Mouse (Mus musculus) limb, embryonic 13.5 days (tissue): ENCODE measurements around the gene Tacc3. TPM values are rescaled to one million over a fixed set of nuclear protein-coding genes. Genes with fewer than 3 reads are reported as not detected.
A peak's percentile ranks its signal among the peaks of the same experiment; 100 is the strongest.

Experiments
- ATAC-seq: fragments of 200-750 bp; cut with Nextera tagmentation; 2 replicates; pipeline ENCODE4 v1.8.0; 2017; ENCODE audit warnings: low read depth, moderate number of reproducible peaks, moderate TSS enrichment; ENCODE audit not compliant: low FRiP score
- H3K27ac ChIP-seq: fragments of 300-500 bp; sonication (generic); 2 replicates; pipeline ENCODE4 v1.5.1; 2015; ENCODE audit warnings: inconsistent platforms, mild to moderate bottlenecking, moderate library complexity
- H3K27me3 ChIP-seq: fragments of 300-500 bp; sonication (generic); 2 replicates; pipeline ENCODE4 v1.6.1; 2015; ENCODE audit warnings: mild to moderate bottlenecking, inconsistent platforms
- H3K36me3 ChIP-seq: fragments of 300-500 bp; sonication (generic); 2 replicates; pipeline ENCODE4 v1.6.1; 2015; ENCODE audit warnings: inconsistent platforms, mild to moderate bottlenecking, moderate library complexity
- H3K4me1 ChIP-seq: fragments of 300-500 bp; sonication (generic); 2 replicates; pipeline ENCODE4 v1.6.1; 2015; ENCODE audit warnings: inconsistent platforms
- H3K4me2 ChIP-seq: fragments of 300-500 bp; sonication (generic); replicated peaks from 2 replicates; pipeline ENCODE4 v1.6.1; 2015; ENCODE audit warnings: inconsistent platforms, mild to moderate bottlenecking, moderate library complexity
- H3K4me3 ChIP-seq: fragments of 300-500 bp; sonication (generic); 2 replicates; pipeline ENCODE4 v1.5.1; 2015; ENCODE audit warnings: moderate library complexity, mild to moderate bottlenecking, inconsistent platforms
- H3K9ac ChIP-seq: fragments of 300-500 bp; sonication (generic); 2 replicates; pipeline ENCODE4 v1.6.1; 2015; ENCODE audit warnings: mild to moderate bottlenecking, inconsistent platforms
- H3K9me3 ChIP-seq: fragments of 300-500 bp; sonication (generic); 2 replicates; pipeline ENCODE4 v1.6.1; 2016; ENCODE audit warnings: inconsistent platforms
- WGBS: fragments of 180-500 bp; shearing (Covaris S2); methylation state at CpG from one replicate; pipeline ENCODE4 v1.1.7; 2015; 5-methylcytosine and 5-hydroxymethylcytosine counted together
- polyA plus RNA-seq: library from polyadenylated mRNA; unstranded; fragments of >200 nt; fragmentation: Nextera tagmentation; extraction: Ambion mirVana; gene quantifications from 2 replicates; pipeline ENCODE4 v1.2.1, GENCODE M21; 2015

Gene Tacc3
- polyA plus RNA-seq, 1 experiment from 2014 or later, result 197 TPM

GRCm38 (mm10) chr5:33687142-33687541 lies 29.2 kb downstream of the Tacc3 start:
- H3K9ac ChIP-seq, result no peak overlapping the region
- ATAC-seq, result no peak
- H3K4me3 ChIP-seq, result no peak overlapping the region
- 84% methylated on average over 4 of the region's 4 CpGs for WGBS
- H3K36me3 ChIP-seq, result no peaks in the 10 kb centered on the region
- no peak overlapping the region for H3K4me2 ChIP-seq
- no peaks in the 10 kb centered on the region for H3K27me3 ChIP-seq
- peaks cover 27% of the 10 kb centered on the region for H3K4me1 ChIP-seq
- no peak overlapping the region for H3K27ac ChIP-seq
- H3K9me3 ChIP-seq, result no peaks in the 10 kb centered on the region

GRCm38 (mm10) chr5:33688278-33689220 lies 30.6 kb downstream of the Tacc3 start:
- H3K27ac ChIP-seq, result peak overlapping the region; percentile 61; the same call in 1 of the 2 replicates
- no peaks in the 10 kb centered on the region for H3K27me3 ChIP-seq
- no peaks in the 10 kb centered on the region for H3K9me3 ChIP-seq
- H3K4me1 ChIP-seq, result peaks cover 41% of the 10 kb centered on the region
- no peaks in the 10 kb centered on the region for H3K36me3 ChIP-seq
- 64% methylated on average over 14 of the region's 14 CpGs for WGBS
- no peak overlapping the region for H3K9ac ChIP-seq
- H3K4me3 ChIP-seq, result no peak overlapping the region
- ATAC-seq, result no peak
- H3K4me2 ChIP-seq, result peak overlapping the region; percentile 16; the same call in 1 of the 2 replicates

GRCm38 (mm10) chr5:33689221-33689844 lies 31.4 kb downstream of the Tacc3 start:
- Histone ChIP-seq H3K9me3 (no peaks in the 10 kb centered on the region), H3K27ac (peak overlapping the region; percentile 48; the same call in 1 of the 2 replicates), H3K4me2 (peak overlapping the region; percentile 16; the same call in 1 of the 2 replicates), H3K4me3 (no peak overlapping the region), H3K4me1 (peaks cover 49% of the 10 kb centered on the region), H3K9ac (peak overlapping the region; percentile 50), H3K36me3 (no peaks in the 10 kb centered on the region), H3K27me3 (no peaks in the 10 kb centered on the region)
- WGBS, result 38% methylated on average over 19 of the region's 20 CpGs
- no peak for ATAC-seq

- no peak for ATAC-seq
- Histone ChIP-seq H3K4me3 (no peak overlapping the region), H3K27me3 (no peaks in the 10 kb centered on the region), H3K9ac (0 out of 2 replicates have a peak overlapping the region, but pooled peaks have one; percentile 31), H3K36me3 (no peaks in the 10 kb centered on the region), H3K9me3 (no peaks in the 10 kb centered on the region), H3K4me2 (peak overlapping the region; percentile 16; the same call in 1 of the 2 replicates), H3K4me1 (peaks cover 56% of the 10 kb centered on the region), H3K27ac (0 out of 2 replicates have a peak overlapping the region, but pooled peaks have one; percentile 48)
- WGBS, result 76% methylated on average over 11 of the region's 11 CpGs
These were observed 32.1 kb downstream of the Tacc3 start for GRCm38 (mm10) chr5:33689852-33690645.

GRCm38 (mm10) chr5:33692393-33692792 lies 34.5 kb downstream of the Tacc3 start:
- ATAC-seq, result peak; percentile 77
- H3K9me3 ChIP-seq, result no peaks in the 10 kb centered on the region
- H3K27me3 ChIP-seq, result peaks cover 8% of the 10 kb centered on the region
- H3K36me3 ChIP-seq, result no peaks in the 10 kb centered on the region
- H3K4me1 ChIP-seq, result peaks cover 79% of the 10 kb centered on the region
- H3K4me3 ChIP-seq, result 0 out of 2 replicates have a peak overlapping the region, but pooled peaks have one; percentile 5
- peak overlapping the region; percentile 25; the same call in 1 of the 2 replicates for H3K9ac ChIP-seq
- H3K27ac ChIP-seq, result peak overlapping the region; percentile 95
- H3K4me2 ChIP-seq, result peak overlapping the region; percentile 46
- 3% methylated on average over 24 of the region's 24 CpGs for WGBS

DNA sequence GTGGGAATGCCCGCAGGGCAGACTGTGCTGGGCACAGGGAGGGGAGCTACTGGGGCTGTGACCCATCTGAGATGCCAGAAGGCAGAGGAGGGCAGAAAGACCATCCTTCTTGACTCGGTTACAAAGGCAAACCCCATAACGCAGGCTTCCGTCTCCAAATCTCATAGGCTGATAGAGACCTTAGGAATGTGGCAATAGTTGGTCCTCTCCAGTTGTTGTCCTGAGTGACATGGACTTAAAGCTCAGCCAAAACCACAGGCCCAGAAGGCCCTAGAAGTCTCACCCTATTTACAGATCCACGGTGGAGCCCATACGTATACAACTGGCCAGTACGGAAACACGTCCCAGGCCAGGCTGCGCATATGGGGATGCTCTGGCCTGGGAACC lies 36.5 kb downstream of the Tacc3 start:
- no peak for ATAC-seq
- peak overlapping the region; percentile 85; the same call in 1 of the 2 replicates for H3K4me2 ChIP-seq
- no peak overlapping the region for H3K9ac ChIP-seq
- no peaks in the 10 kb centered on the region for H3K36me3 ChIP-seq
- H3K27ac ChIP-seq, result peak overlapping the region; percentile 95
- peaks cover 8% of the 10 kb centered on the region for H3K27me3 ChIP-seq
- H3K4me3 ChIP-seq, result no peak overlapping the region; the same call in 1 of the 2 replicates
- H3K4me1 ChIP-seq, result peaks cover 88% of the 10 kb centered on the region
- H3K9me3 ChIP-seq, result no peaks in the 10 kb centered on the region
- 63% methylated on average over 9 of the region's 9 CpGs for WGBS

- Histone ChIP-seq H3K9ac (peak overlapping the region; percentile 77), H3K4me1 (peaks cover 88% of the 10 kb centered on the region), H3K27me3 (peaks cover 10% of the 10 kb centered on the region), H3K9me3 (no peaks in the 10 kb centered on the region), H3K27ac (peak overlapping the region; percentile 95), H3K36me3 (no peaks in the 10 kb centered on the region), H3K4me2 (peak overlapping the region; percentile 85), H3K4me3 (peak overlapping the region; percentile 49)
- 1% methylated on average over 70 of the region's 71 CpGs for WGBS
- peak; percentile 38 for ATAC-seq
These were observed 37.2 kb downstream of the Tacc3 start for GRCm38 (mm10) chr5:33694848-33695717.

- H3K4me1 ChIP-seq, result peaks cover 91% of the 10 kb centered on the region
- H3K27ac ChIP-seq, result peak overlapping the region; percentile 95
- ATAC-seq, result no peak
- H3K4me3 ChIP-seq, result peak overlapping the region; percentile 49
- peak overlapping the region; percentile 77 for H3K9ac ChIP-seq
- WGBS, result 5% methylated on average over 24 of the region's 24 CpGs
- H3K27me3 ChIP-seq, result peaks cover 11% of the 10 kb centered on the region
- H3K9me3 ChIP-seq, result no peaks in the 10 kb centered on the region
- peak overlapping the region; percentile 85 for H3K4me2 ChIP-seq
- H3K36me3 ChIP-seq, result no peaks in the 10 kb centered on the region
These were observed 37.8 kb downstream of the Tacc3 start for GRCm38 (mm10) chr5:33695718-33696121.

DNA sequence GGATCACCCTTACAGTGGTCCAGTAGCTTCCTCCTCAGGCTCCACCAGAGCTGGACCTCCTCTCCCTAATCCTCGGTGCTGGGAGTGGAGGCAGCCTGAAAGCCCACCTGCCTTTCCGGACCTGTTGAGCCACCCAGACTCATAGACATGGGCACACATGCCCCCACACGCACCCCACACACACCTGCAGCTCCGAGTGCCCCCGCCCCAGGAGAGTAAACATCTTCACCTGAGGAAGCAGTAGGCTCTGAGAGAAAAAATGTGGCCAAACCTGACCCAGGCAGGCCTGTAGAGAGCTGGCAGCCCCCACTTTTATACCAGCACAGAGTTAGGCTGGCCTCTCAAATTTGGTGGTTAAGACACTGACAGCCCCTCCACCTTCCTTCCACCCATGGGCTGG lies 38.5 kb downstream of the Tacc3 start:
- peaks cover 94% of the 10 kb centered on the region for H3K4me1 ChIP-seq
- H3K4me2 ChIP-seq, result peak overlapping the region; percentile 85; the same call in 1 of the 2 replicates
- WGBS, result 62% methylated on average over 5 of the region's 5 CpGs
- H3K9me3 ChIP-seq, result no peaks in the 10 kb centered on the region
- ATAC-seq, result no peak
- H3K27me3 ChIP-seq, result peaks cover 14% of the 10 kb centered on the region
- H3K9ac ChIP-seq, result no peak overlapping the region
- no peaks in the 10 kb centered on the region for H3K36me3 ChIP-seq
- H3K4me3 ChIP-seq, result no peak overlapping the region
- H3K27ac ChIP-seq, result peak overlapping the region; percentile 95

DNA sequence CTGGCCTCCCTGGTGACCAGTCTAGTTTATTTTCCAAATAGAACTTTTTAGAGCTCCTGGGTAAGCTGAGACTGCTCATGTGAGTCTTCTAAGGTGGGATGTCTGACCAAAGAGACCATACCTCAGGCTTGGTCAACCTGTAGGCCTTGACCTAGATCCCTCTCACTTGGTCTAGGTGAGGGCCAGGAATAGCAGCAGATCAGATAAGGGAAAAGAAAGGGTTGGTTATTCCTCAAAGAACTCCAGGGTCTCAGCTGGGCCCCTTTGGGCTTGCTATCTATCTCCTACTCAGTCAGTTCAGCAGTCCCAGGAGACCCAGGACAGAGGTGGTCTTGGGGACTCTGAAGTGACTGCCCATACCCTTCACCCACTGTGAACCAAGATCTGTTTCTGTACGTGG lies 39.6 kb downstream of the Tacc3 start:
- H3K9ac ChIP-seq, result no peak overlapping the region
- WGBS, result 44% methylated on average over 1 of the region's 1 CpGs

More for the DNA sequence above, 39.6 kb downstream of the Tacc3 start:
- H3K27ac ChIP-seq, result peak overlapping the region; percentile 65; the same call in 1 of the 2 replicates
- H3K27me3 ChIP-seq, result peaks cover 17% of the 10 kb centered on the region
- no peak for ATAC-seq
- peaks cover 89% of the 10 kb centered on the region for H3K4me1 ChIP-seq
- H3K9me3 ChIP-seq, result no peaks in the 10 kb centered on the region
- H3K4me2 ChIP-seq, result no peak overlapping the region; the same call in 1 of the 2 replicates
- H3K4me3 ChIP-seq, result no peak overlapping the region
- no peaks in the 10 kb centered on the region for H3K36me3 ChIP-seq
